Mouse (Mus musculus): Measurements from ENCODE around the gene Pik3r2. TPM values are rescaled to one million over a fixed set of nuclear protein-coding genes. Genes with fewer than 3 reads are reported as not detected.

Gene Pik3r2
- polyA plus RNA-seq, 1 experiment: 130 TPM

DNA sequence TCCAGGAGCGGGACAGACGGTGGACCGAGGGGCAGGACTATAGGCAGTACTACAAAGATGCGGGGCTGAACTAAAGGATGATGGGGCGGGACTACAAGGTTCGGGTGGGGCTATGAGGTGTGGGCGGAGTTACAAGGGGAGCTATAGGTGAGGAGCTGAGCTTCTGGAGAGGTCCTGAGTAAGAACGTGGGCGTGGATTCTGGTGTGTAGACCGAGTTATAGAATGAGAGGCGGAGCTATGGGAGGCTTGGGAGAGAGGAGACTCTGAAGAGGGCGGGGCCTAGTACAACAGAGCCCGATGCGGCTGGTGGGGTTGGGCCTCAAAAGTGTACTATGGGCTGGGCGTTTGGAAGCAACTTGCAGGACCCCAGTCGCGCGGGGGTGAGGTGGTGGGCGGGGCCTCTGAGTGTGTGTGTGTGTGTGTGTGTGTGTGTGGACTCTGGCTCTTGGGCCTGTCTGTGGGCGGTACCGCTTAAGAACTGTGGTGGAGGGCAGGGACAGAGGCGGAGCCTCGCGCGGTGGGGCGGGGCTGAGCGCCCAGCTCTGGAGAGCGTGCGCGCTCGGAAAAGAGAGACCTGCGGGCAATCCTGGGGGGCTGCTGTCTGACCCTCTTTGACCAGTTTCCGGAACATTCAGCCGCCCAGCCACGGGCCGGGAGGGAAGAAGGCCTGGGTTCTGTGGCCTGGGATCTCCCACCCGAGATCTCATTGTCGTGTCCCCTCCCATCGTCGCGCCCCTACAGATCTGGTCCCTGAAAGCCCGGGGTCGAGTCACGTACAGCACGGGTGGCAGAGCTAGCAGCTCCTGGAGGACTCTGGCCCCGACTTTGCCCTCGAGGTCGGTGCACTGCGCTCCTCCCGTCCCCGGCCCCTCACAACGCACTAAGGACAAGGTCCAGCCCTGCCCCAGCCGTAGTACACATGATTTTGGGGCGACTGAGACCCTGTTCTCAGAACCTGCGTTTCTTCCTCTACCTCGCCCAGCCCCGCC, 20.9 kb upstream of the Pik3r2 start:
- Histone ChIP-seq H3K36me3 (ENCODE audit: control insufficient read depth, insufficient read depth) (no peaks in the 10 kb centered on the region), H3K4me3 (peak overlapping the region; percentile 41), H3K4me2 (ENCODE audit: low read depth) (peak overlapping the region; percentile 86), H3K79me2 (ENCODE audit: control insufficient read depth, insufficient read depth) (no peaks in the 10 kb centered on the region), H3ac (ENCODE audit: control insufficient read depth, insufficient read length) (peak overlapping the region; percentile 14), H3K27me3 (ENCODE audit: control insufficient read depth, insufficient read depth, insufficient read length) (no peaks in the 10 kb centered on the region)
- TF ChIP-seq MYOG (IDR thresholded peaks at IDR 0.05; ENCODE audit: control insufficient read depth in 1 of 3, insufficient read depth in 1 of 3, insufficient read length in 2 of 3, low read depth in 2 of 3): peak in 1 of 3 experiments; percentile 24
- TF ChIP-seq MYOD1 (IDR thresholded peaks at IDR 0.05; ENCODE audit: control insufficient read depth in 1 of 3, insufficient read length in 2 of 3, low read depth in 2 of 3): peak in 1 of 3 experiments; percentile 23
- TF ChIP-seq CEBPB (IDR thresholded peaks at IDR 0.05; ENCODE audit: insufficient read depth, poor library complexity, severe bottlenecking): no peak
- TF ChIP-seq TCF12 (IDR thresholded peaks at IDR 0.05; ENCODE audit: insufficient read depth, poor library complexity, severe bottlenecking): no peak
- no peak for TF ChIP-seq E2F4 (IDR thresholded peaks at IDR 0.05; ENCODE audit: insufficient read depth)
- TF ChIP-seq MAX (IDR thresholded peaks at IDR 0.05; ENCODE audit: low read depth): no peak

DNA sequence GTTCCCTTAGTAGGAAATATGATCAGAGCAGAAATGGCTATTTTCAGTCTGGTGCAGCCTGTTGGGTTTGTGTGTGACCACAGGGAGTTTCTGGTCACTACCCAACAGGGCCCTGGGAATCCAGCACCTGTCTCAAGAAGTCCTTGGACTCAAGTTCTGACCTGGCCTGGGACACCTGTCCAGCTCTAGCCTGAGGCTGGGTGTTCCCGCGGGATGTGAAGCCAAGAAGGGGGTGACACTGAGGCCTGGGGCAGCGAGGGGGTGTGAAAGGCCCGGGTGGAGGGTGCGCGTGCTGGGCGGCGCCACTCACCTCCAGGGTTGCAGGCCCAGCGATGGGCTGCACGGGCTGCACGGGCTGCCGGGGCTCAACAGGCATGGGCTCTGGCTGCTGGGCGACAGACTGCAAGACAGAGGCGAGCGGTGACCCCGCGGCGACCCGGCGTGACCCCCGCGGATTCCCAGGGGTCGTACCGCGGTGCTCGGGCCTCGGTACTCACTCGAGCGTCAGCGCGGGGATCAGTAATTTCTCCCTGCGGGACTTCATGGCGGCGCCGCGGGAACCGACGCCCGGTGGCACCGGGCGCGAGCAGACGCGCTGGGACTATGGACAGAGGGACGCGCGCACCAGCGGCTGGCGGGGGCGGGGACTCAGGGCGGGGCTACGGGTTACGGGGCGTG, 20.0 kb upstream of the Pik3r2 start:
- Histone ChIP-seq H3K36me3 (ENCODE audit: control insufficient read depth, insufficient read depth) (no peaks in the 10 kb centered on the region), H3K27me3 (ENCODE audit: control insufficient read depth, insufficient read depth, insufficient read length) (no peaks in the 10 kb centered on the region), H3K79me2 (ENCODE audit: control insufficient read depth, insufficient read depth) (peaks cover 7% of the 10 kb centered on the region), H3ac (ENCODE audit: control insufficient read depth, insufficient read length) (peak overlapping the region; percentile 14), H3K4me3 (peak overlapping the region; percentile 41), H3K4me2 (ENCODE audit: low read depth) (peak overlapping the region; percentile 86)
- TF ChIP-seq TCF12 (IDR thresholded peaks at IDR 0.05; ENCODE audit: insufficient read depth, poor library complexity, severe bottlenecking) (peak; percentile 36), REST (IDR thresholded peaks at IDR 0.05; ENCODE audit: insufficient read depth, insufficient read length) (no peak), POLR2AphosphoS2 (IDR thresholded peaks at IDR 0.05; ENCODE audit: insufficient read length, low read depth) (peak; percentile 47), SRF (IDR thresholded peaks at IDR 0.05; ENCODE audit: control insufficient read depth, insufficient read length, low read depth) (no peak), MYOD1 (IDR thresholded peaks at IDR 0.05; ENCODE audit: control insufficient read depth in 1 of 3, insufficient read length in 2 of 3, low read depth in 2 of 3) (peak; percentile 48 to 86 (median 80)), TCF3 (IDR thresholded peaks at IDR 0.05; ENCODE audit: insufficient read length, low read depth) (no peak), MYOG (IDR thresholded peaks at IDR 0.05; ENCODE audit: control insufficient read depth in 1 of 3, insufficient read depth in 1 of 3, insufficient read length in 2 of 3, low read depth in 2 of 3) (peak; percentile 37 to 89 (median 44)), POLR2A (IDR thresholded peaks at IDR 0.05; ENCODE audit: insufficient read length, low read depth) (peak; percentile 65)

DNA sequence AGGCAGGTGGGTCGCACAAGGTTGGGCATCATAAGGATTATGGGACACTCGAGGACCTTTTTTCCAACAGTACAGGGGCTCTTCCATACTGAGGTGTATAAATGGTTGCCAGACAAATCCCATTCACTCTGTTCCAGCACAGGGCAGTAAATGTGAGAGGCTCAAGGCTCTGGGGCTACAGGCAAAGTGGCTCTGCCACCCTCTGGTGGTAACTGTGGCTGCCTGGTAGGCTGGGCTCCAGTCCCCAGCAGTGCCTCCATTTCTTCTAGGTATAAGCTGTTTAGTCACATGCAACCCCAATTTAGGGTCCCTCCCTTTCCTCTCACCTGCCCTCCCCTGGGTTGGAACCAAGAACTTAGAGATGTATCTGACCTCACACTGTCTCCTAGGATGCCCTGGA, 18.9 kb upstream of the Pik3r2 start:
- H3ac ChIP-seq (ENCODE audit: control insufficient read depth, insufficient read length): no peak overlapping the region
- no peaks in the 10 kb centered on the region for H3K27me3 ChIP-seq (ENCODE audit: control insufficient read depth, insufficient read depth, insufficient read length)
- H3K79me2 ChIP-seq (ENCODE audit: control insufficient read depth, insufficient read depth): peaks cover 15% of the 10 kb centered on the region
- no peak overlapping the region for H3K4me3 ChIP-seq
- H3K4me2 ChIP-seq (ENCODE audit: low read depth): peak overlapping the region; percentile 86
- no peaks in the 10 kb centered on the region for H3K36me3 ChIP-seq (ENCODE audit: control insufficient read depth, insufficient read depth)
- TF ChIP-seq MAX (IDR thresholded peaks at IDR 0.05; ENCODE audit: low read depth) (no peak), SRF (IDR thresholded peaks at IDR 0.05; ENCODE audit: control insufficient read depth, insufficient read length, low read depth) (no peak), TCF12 (IDR thresholded peaks at IDR 0.05; ENCODE audit: insufficient read depth, poor library complexity, severe bottlenecking) (no peak), USF1 (IDR thresholded peaks at IDR 0.05; ENCODE audit: low read depth) (no peak), MYOG (IDR thresholded peaks at IDR 0.05; ENCODE audit: control insufficient read depth in 1 of 3, insufficient read depth in 1 of 3, insufficient read length in 2 of 3, low read depth in 2 of 3) (no peak), E2F4 (IDR thresholded peaks at IDR 0.05; ENCODE audit: insufficient read depth) (no peak), MYOD1 (IDR thresholded peaks at IDR 0.05; ENCODE audit: control insufficient read depth in 1 of 3, insufficient read length in 2 of 3, low read depth in 2 of 3) (no peak), TCF3 (IDR thresholded peaks at IDR 0.05; ENCODE audit: insufficient read length, low read depth) (no peak)

DNA sequence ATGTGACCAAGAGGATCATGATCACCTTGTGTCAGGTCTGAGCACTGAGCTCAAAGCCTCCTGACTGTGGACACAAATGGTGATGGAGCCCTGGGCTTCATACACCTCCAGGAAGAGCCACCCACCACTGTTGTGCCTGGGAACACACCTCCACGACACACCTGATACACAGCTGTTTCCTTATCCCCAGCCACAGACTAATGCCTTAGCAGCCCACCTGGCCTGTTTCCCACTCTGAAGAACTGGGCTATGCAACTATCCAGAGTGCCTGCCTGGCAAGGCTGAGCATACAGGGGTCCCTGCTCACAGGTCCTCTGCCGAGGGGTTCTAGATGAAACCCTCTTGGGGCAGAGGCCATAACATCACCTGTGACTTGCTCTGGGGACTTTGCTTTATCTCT, 17.7 kb upstream of the Pik3r2 start:
- Histone ChIP-seq H3K4me3 (no peak overlapping the region), H3K4me2 (ENCODE audit: low read depth) (no peak overlapping the region), H3K79me2 (ENCODE audit: control insufficient read depth, insufficient read depth) (peaks cover 15% of the 10 kb centered on the region), H3ac (ENCODE audit: control insufficient read depth, insufficient read length) (no peak overlapping the region), H3K36me3 (ENCODE audit: control insufficient read depth, insufficient read depth) (no peaks in the 10 kb centered on the region), H3K27me3 (ENCODE audit: control insufficient read depth, insufficient read depth, insufficient read length) (no peaks in the 10 kb centered on the region)
- TF ChIP-seq USF1 (IDR thresholded peaks at IDR 0.05; ENCODE audit: low read depth) (no peak), MYOG (IDR thresholded peaks at IDR 0.05; ENCODE audit: control insufficient read depth in 1 of 3, insufficient read depth in 1 of 3, insufficient read length in 2 of 3, low read depth in 2 of 3) (no peak), CEBPB (IDR thresholded peaks at IDR 0.05; ENCODE audit: insufficient read depth, poor library complexity, severe bottlenecking) (no peak), POLR2AphosphoS2 (IDR thresholded peaks at IDR 0.05; ENCODE audit: insufficient read length, low read depth) (no peak), TCF12 (IDR thresholded peaks at IDR 0.05; ENCODE audit: insufficient read depth, poor library complexity, severe bottlenecking) (no peak), TCF3 (IDR thresholded peaks at IDR 0.05; ENCODE audit: insufficient read length, low read depth) (no peak), E2F4 (IDR thresholded peaks at IDR 0.05; ENCODE audit: insufficient read depth) (no peak), MYOD1 (IDR thresholded peaks at IDR 0.05; ENCODE audit: control insufficient read depth in 1 of 3, insufficient read length in 2 of 3, low read depth in 2 of 3) (no peak), MAX (IDR thresholded peaks at IDR 0.05; ENCODE audit: low read depth) (no peak), REST (IDR thresholded peaks at IDR 0.05; ENCODE audit: insufficient read depth, insufficient read length) (no peak), SRF (IDR thresholded peaks at IDR 0.05; ENCODE audit: control insufficient read depth, insufficient read length, low read depth) (no peak), POLR2A (IDR thresholded peaks at IDR 0.05; ENCODE audit: insufficient read length, low read depth) (no peak)
